Mouse (Mus musculus): Measurements from ENCODE around the gene Mcm9.
A peak's percentile ranks its signal among the peaks of the same experiment; 100 is the strongest.
"Not testable (repeated sequence)": the region's sequence is repeated elsewhere in the genome, so short reads cannot be mapped to it uniquely, and the experiment has no call there.

Gene Mcm9

DNA sequence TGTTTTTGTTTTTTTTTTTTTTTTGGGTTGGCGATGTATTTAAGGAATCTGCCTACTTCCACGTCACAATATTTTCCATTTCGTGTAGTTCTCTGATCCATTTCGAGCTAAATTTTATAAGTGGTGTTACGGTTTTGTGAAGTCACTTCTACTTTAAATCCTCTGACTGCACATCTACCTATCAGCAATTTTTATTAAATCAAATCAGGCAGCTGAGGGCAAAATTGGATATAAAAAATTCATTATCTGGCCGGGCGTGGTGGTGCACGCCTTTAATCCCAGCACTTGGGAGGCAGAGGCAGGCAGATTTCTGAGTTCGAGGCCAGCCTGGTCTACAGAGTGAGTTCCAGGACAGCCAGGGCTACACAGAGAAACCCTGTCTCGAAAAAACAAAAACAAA is at the start of gene Mcm9:
Gene Mcm9 (minus strand): TSS at position 101 of the 400 bp plus-strand sequence.
- not testable (repeated sequence) for DNase-seq (ENCODE audit: low spot score)

DNA sequence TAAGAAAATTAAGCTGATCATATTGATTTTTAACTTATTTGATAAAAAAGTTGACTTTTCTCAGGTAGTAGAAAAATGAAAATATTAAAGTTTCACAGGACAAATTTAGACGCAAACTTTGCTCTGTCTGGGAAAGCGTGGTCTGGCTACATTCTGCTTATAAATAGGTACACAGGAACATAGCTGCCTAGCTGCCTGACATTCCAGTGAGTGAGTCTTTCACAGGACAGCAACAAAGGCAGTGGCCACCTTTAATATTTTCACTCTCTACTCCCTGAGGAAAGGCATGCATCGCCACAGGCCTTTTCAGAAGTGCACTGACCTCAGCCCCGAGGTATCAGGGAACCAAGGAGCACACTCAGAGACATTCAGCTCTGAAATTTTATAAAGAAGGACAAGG is 31.5 kb upstream of the Mcm9 start:
- DNase-seq (ENCODE audit: low spot score) = no peak

DNA sequence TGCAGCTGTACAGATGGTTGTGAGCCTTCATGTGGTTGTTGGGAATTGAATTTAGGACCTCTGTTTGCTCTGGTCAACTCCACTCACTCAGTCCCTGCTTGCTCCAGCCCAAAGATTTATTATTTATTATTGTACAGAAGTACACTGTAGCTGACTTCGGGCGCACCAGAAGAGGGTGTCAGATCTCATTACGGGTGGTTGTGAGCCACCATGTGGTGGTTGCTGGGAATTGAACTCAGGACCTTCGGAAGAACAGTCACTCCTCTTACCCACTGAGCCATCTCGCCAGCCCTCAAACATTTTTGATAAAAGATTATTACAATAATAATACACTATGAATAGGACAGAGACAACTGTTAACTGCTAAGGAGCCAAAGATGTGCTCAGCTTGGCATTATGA is 24.0 kb upstream of the Mcm9 start:
- not testable (repeated sequence) for DNase-seq (ENCODE audit: low spot score)

DNA sequence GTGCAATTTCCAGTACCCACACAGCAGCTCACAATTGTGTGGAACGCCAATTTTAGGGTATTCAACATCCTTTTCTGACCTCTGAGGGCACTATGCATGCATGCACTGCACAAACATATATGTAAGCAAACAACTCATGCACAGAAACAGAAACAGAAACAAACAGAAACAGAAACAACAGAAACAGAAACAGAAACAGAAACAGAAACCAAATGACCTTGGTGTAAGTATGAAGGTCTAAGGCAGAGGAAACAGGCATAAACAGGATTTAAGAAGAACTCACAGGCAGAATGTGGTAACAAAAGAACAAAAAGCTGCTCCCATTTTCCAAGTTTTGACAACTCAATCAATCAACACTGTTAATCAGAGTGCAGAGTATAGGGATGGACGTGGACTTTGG is 20.4 kb upstream of the Mcm9 start:
- DNase-seq (ENCODE audit: low spot score) = no peak

DNA sequence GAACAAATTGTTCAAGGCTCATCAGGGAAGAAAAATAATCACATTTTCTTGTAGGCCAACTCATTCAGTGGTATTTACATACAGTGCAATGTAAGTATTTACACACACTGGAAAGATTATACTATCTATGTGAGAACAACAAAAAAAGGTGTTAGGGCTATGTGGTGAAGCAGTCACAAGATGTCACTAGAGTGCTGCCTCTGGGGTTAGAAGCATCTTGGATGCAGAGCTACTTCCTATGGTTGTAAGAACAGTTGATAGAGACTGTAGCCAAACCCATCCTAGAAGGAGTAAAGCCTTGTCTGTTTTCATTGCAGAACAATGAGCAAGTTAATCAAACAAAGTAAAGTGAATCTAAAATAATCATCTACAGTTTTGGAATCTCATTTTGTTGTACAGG is 11.3 kb upstream of the Mcm9 start:
- peak; percentile 19 for DNase-seq (ENCODE audit: low spot score)

DNA sequence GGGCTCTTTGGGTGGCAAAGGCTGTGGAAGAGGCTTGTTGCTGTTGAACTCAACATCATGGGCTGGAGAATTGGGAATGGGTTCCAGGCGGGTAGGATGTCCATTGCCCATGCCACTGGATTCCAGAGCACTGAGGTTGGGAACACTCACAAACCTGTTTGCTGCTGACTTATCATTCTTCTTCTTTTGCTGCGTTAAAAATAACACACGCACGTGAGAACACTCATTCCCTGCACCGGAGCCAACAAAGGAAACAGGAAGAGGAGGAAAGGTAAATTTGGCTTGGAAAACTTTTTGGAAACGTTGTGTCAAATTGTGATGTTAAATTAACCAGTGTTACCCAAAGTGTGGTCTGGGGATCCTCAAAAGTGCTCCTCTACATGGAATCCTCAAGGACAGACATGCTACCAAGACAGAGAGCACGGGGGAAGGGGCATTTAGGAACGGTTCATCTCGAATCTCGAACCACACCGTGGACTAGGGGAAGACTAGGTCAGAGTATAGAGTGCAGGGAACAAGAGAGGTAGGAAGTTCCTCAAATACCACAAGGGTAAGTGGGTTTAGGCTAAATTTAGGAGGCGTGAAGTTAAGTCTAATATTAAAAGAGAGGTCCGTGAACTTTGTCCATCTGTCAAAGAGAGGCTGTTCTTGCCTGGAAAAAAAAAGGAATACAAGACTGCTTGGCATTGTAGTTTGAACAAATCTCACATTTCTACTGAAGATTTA is 5.2 kb upstream of the Mcm9 start:
- DNase-seq (ENCODE audit: low spot score) = no peak

DNA sequence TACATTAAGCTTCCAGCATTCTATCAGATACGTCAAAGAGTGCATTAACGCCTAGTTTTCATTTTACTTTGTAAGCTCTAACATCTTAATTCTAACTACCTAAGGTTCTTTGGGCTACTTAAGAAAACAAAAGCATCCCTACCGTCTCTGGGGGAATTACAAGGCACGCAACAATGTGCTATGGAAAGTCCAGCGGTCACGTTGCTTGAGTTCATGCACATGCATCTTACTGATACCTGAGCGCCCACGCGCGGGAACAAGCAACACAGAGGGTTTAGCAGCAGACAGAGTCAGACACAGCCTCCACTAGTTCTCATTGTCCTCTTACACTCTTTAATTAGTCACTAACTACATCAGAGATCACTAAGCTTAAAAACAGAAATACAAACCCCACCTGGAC is 3.9 kb upstream of the Mcm9 start:
- no peak for DNase-seq (ENCODE audit: low spot score)

DNA sequence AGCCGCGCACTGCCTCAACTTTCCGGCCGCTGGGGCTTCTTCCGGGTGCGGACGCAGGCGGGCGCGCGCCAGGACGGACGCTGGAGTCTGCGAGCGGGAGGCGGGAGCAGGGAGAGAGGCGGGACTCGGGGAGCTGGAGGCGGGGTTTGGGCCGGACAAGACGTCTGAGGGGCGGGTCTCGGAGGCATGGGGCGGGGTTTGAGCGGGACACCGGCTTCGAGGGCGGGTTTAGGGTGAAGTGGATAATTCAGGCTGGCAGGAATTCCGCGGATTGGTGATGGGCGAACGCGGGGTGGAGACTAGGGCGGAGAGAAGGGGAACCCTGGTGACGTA is 355 bp downstream of the Mcm9 start:
- peak; percentile 92 for DNase-seq (ENCODE audit: low spot score)

DNA sequence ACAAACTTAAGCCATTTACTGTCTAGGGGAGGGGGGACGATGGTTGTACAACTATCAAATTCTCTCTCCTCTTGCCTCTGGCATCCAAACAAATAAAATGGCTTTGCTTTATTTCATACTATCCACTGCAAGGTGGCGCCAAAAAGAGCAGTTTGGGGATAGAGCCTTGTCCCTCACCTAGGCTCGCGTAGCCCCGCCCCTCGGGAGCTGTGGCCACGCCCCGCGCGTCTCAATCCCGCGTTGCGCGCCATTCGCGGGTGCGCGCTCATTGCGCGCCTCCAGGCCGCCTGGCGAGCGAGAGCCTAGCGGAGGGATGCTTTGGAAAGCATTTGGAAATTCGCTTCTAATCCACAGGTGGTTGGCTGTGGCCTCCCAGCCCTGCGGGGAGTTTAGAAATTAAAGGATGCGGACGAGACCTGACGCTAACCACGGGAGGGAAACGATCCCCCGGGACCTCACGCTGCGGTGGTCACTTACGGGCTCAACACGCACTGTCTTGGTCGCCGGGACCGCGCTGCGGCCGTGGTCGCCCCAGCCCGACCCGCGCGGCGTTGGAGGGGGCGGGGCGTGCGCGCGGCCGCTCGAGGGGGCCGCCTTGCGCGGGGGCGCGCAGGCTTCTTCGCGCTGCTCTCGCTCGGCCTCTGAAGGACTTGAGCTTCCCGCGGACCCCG is 857 bp downstream of the Mcm9 start:
- DNase-seq (ENCODE audit: low spot score) = peak; percentile 91

DNA sequence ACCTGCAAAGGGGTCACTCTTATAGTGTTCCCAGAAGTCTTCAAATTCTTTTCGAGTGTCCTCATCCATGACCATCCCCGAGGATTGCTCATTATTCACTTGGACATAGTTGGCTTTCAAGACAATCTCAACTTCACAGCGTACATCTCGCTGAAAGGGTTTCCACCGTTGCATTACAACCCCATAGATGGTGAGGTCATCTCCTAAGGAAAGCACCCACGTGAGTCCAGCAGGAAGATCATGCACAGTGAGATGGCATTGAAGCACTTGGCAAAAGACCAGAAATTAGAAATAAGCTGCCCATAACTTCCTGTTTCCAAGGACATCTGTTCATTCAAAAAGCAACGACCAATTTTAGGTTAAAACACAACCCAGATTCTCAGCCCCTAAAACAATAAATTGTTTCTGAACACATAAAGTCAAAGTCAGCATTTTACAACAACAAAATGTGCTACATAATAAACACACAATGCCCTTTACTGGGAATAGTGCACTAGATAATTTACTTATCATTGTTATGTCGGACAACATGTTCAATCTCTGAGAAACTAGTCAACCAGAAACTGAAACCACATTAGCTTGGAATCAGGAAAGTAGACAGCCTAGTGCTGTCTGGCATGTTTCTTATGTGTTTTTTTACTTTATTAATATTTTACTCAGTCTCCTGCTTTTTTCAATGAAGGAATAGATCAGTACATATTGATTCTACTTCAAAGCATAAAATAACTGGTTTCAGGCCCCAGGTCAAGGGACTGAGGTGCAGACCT is 14.2 kb downstream of the Mcm9 start:
- DNase-seq (ENCODE audit: low spot score) = no peak

DNA sequence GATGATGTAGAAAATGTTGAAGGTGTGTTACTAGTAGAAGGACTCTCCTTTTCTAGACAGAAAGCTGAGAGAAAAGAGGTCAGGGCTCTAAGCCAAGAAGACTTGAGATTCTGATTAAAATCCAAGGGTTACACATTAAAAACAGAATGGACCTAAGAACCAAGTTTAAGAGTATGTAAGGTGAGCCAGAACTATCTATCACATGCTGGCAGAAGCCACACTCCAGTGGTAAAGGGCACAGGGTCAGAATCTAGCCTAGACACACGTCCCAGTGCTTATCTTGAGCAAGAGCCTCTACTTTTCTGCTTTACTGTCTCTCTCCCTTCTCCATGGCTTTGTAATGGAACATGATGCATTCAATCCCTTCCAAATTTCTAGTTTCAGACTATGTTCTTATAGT is 16.3 kb downstream of the Mcm9 start:
- no peak for DNase-seq (ENCODE audit: low spot score)

DNA sequence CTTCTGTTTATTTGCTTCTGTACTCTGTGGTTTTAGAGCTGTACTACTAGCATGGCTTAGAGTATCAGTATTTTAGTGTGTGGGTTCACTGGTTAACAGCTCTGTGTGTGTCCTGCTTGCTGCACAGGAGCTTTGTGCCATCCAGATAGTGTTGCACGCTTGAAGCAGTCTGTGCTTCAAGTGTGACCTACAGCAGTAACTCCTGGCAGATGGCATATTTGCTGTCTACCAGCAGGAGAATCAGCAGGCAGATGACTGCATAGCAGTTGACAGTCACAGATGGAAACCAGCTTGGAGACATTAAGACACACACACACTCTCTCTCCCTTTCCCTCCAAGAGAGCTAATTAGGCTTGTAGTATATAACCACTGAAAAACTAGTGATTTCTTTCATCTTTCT is 18.1 kb downstream of the Mcm9 start:
- DNase-seq (ENCODE audit: low spot score) = no peak

DNA sequence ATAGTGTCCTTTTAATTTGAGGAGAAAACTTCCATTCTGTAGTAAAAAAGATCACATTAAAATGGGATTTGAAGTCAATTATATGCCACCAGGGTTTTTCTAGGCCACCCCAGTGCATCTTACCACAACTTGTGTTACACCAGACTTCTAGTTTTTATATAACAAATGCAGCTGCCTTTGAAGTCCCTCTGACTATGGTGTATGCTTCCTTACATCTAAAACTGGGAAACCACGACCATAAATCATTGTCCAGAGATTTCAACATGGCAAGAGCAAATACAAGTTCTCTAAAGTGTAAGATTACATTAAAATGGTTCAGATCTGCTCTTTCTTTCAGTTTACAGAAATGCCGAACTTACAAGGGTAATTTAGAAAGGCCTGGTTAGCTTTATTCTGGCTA is 22.0 kb downstream of the Mcm9 start:
- DNase-seq (ENCODE audit: low spot score) = no peak

DNA sequence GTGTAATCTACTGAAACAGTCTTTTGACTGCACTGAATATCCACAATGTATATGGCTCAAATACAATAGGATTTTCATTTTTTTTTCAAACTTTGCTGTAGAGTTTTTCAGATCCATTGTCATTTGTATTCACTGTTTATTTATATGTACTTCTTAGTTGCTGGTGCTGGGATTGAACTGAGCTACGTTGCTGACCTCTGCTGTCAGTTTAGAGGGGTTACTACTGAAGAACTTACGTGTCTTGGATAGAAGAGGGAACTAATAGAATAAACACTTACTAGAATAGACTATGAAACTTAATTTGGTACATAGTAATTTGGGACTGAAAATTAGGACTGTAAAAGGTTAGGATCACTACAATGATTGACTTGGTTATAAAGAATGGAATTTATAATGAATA is 24.9 kb downstream of the Mcm9 start:
- DNase-seq (ENCODE audit: low spot score) = no peak

DNA sequence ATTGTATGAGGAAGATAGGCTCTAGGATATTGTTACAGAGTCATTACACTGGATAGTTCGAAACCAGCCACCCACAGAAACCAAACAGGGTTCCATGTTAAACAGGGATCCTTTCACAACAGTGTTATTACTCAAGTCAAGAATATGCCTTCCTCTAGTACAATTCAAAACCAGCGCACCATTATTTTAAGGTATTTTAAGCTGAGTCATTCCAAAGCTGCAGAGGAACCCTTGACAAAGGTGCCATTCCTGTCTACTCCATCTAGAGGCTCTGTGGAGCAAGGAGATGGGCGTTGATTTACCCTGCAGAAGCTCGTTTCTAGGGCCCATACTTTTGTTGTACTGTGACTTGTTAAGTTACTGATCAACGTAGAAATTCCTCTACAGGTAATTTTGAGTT is 31.4 kb downstream of the Mcm9 start:
- no peak for DNase-seq (ENCODE audit: low spot score)

DNA sequence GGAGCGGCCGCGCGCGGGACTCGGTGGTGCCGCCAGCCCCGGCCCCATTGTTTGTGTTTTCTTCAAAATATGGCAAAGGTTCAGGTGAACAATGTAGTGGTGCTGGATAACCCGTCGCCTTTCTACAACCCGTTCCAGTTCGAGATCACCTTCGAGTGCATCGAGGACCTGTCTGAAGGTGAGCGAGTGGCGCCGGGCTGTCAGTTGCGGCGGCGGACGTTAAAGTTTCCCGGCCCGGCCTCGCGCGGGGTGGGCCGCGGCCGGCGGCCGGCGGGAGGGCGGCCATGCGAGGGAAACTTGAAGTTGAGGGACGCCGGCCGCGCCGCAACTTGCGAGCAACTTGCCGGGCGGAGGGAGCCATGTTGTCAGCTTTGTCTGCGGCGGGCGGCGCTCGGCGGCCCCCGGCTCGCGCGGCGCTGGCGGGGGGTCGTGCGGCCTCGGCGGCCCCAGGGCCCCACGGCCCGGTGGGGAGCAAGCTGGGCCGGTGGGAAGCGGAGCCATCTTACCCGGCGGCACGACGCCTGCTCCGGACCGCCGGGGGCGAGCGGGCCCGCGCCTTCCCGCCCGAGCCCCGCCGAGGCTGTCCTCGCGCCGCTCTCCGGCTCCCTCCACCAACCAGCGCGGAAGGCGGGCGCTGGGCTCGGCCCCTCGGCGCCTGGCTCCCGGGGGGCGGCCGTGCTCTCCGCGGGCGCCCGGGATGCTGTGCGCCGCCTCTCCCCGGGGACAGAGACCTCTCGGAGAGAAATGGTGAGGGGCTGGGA is 32.9 kb downstream of the Mcm9 start:
- DNase-seq (ENCODE audit: low spot score) = peak; percentile 32

DNA sequence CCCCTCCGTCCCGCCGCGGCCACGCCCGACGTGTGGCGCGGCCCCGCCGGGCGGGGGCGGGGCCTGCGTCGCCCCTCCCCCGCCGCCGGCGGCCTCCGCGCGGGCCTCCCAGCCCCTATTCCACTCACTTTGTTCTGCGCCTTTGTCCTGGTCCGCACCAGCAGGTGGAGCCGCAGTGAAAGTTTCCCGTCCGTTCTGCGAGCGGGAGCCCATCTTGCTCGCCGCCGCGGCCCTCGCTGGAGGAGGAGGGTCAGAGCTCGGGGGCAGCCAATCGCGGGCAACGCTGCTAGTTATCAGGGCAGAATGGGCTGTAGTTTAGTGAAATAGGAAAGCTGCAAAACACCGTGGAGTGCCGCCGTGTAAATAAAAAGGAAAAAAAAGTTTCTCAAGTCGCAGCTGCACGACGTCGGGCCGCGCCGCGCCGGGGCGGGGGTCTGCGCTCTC is 33.5 kb downstream of the Mcm9 start, which contains the start of gene Asf1a:
Gene Asf1a (plus strand): TSS at position 81 of the 444 bp plus-strand sequence.
- DNase-seq (ENCODE audit: low spot score) = peak; percentile 92

DNA sequence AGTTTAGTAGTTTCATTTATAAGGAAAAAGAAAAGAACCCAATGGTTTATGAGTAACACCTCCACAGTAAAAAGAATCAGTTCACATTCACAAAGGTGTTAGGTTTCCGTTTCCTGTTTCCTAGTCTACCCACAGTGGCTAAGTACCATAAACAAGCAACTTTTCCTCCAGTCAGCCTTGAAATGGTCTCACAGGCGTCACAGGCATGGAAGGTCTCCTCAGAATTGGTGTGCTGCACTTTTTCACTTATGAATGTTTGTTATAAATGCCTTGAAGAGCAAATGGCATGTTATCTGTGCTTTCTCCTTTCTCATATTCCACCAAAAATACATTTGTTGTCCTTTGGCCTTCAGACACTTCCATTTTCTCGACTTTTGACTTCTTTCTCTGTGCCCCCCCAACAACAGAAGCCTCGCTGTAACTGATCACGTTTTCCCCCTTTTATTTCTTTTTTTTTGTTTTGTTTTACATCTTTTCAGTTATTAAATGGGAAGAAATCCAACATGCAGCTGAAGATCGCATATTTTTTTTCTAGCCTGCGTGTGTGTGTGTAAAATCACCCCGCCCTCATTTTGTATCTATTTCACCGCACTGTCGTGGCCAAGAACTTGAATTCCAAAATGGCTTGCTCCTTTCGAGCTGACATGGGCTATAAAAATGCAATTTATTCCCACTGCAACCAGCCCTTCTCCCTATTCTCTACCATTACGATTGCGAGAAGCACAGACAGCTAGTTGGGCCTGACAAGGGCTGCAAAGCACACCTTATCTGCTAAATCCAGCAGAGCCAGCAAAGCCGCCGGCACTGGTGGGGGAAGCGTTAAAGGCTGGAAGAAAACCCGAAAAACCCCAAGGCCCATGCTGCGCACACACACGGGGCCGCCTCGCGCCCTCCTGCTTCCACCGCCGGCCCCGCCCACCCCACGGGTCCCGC is 34.2 kb downstream of the Mcm9 start:
- DNase-seq (ENCODE audit: low spot score) = peak; percentile 66

DNA sequence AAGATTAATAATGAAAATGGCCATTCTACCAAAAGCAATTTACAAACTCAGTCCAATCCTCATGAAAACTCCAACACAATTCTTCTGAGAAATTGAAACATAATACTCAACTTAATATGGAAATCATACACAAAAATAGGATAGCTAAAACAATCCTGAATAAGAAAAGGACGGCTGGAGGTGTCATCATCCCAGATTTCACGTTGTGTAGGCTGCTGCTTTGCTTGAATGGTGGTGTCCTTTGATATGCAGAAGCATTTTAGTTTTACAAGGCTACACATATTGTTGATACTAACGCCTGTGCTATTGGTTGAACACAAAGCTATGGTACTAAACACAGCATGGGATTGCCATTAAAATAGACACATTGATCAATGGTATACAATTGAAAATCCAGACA is 44.5 kb downstream of the Mcm9 start:
- DNase-seq (ENCODE audit: low spot score) = no peak

DNA sequence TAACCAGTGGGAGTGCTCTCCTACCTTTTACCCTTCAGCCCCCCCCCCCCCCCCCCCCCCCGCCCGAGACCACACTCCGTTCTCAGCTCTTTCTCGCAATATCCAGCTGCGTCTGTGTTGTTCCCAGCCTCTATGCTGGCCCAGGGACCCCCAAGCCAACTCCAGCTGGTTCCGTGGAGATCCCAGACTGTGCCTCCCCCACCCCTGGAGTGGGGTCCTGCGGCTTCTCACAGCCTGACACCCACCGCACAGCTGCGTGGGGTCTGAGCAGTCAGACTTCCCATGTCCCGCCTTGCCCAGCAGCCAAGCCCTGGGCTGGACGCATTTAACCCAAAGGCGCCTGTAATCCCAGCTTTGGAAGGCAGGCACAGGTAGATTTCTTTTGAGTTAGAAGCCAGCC is 49.2 kb downstream of the Mcm9 start:
- DNase-seq (ENCODE audit: low spot score) = no peak

DNA sequence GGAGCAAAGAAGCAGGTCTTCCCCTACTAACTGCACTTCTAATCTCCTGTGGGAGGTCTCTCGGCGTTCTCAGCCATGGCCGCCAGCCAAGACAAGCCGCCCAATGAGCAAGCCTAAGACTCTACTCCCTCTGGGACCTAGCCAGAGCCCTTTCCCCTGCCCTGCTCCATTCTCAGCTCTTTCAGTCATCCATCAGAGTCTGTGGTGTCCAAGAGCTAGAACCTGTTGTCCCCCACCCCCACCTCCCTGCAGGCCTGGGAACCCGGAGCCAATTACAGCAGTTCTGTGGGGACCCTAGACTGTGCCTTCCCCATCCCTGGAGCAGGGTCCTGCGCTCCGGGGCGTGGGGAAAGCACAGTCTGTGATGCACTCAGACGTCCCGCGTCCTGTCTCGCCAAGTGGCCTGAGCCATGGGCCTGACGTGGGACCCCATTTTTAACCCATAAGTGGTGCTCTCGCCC is 49.6 kb downstream of the Mcm9 start:
- peak; percentile 52 for DNase-seq (ENCODE audit: low spot score)

All from ovary, postnatal 14 days (tissue).